Mouse (Mus musculus) CH12.LX (cell line): Measurements from ENCODE around the gene Sp110. TPM values are rescaled to one million over a fixed set of nuclear protein-coding genes. Genes with fewer than 3 reads are reported as not detected.
"Not testable (repeated sequence)": the region's sequence is repeated elsewhere in the genome, so short reads cannot be mapped to it uniquely, and the experiment has no call there.

Experiments used
- DNase-seq: peaks from one replicate; pipeline ENCODE4 v3.0.0-alpha.2; 2013; ENCODE audit errors: extremely low read depth
- H3K27ac ChIP-seq: 2 replicates; pipeline ENCODE4 v1.5.1; 2012; ENCODE audit warnings: low read depth, mild to moderate bottlenecking, control low read depth, moderate library complexity; ENCODE audit not compliant: insufficient read depth
- H3K27me3 ChIP-seq: replicated peaks from 2 replicates; pipeline ENCODE3; 2012; ENCODE audit warnings: inconsistent platforms
- H3K36me3 ChIP-seq, 2 experiments: replicated peaks in 1 of 2; 2 replicates each; pipeline versions ENCODE3 to v1.6.1; 2012; ENCODE audit warnings: inconsistent platforms in 1 of 2, low read length in 1 of 2, mild to moderate bottlenecking in 1 of 2, mixed read lengths in 1 of 2, moderate library complexity in 1 of 2; ENCODE audit not compliant: control insufficient read depth in 1 of 2, insufficient read depth in 1 of 2
- H3K4me1 ChIP-seq, 2 experiments: 2 replicates each; pipeline ENCODE4 v1.6.1; 2012; ENCODE audit warnings: inconsistent platforms in 1 of 2, moderate library complexity in 1 of 2; ENCODE audit not compliant: insufficient read depth in 2 of 2, control insufficient read depth in 1 of 2
- H3K4me2 ChIP-seq: 2 replicates; pipeline ENCODE4 v1.6.1; 2012; ENCODE audit warnings: low read depth, mild to moderate bottlenecking, control low read depth; ENCODE audit not compliant: poor library complexity, insufficient read depth, severe bottlenecking
- H3K4me3 ChIP-seq, 3 experiments: fragments of 150-350 bp in 1 of 3; sonication (generic) in 1 of 3; replicated peaks in 1 of 3; 2 replicates each; pipeline versions ENCODE3 to v1.5.1; 2011 to 2012; ENCODE audit warnings: low read depth in 2 of 3, low read length in 2 of 3, mild to moderate bottlenecking in 2 of 3, moderate library complexity in 2 of 3, control low read depth in 1 of 3, improper control_type of control experiment in 1 of 3, inconsistent platforms in 1 of 3, mixed read lengths in 1 of 3; ENCODE audit not compliant: poor library complexity in 1 of 3
- H3K79me2 ChIP-seq: replicated peaks from 2 replicates; pipeline ENCODE4 v1.6.1; 2012; ENCODE audit warnings: mild to moderate bottlenecking, moderate library complexity; ENCODE audit not compliant: control insufficient read depth, poor library complexity, insufficient read depth, severe bottlenecking; ENCODE audit errors: extremely low read depth
- H3K9ac ChIP-seq: 2 replicates; pipeline ENCODE4 v1.6.1; 2012; ENCODE audit warnings: low read depth, mild to moderate bottlenecking, control low read depth, moderate library complexity; ENCODE audit not compliant: insufficient read depth
- H3K9me3 ChIP-seq: replicated peaks from 2 replicates; pipeline ENCODE3; 2012; ENCODE audit warnings: low read length, inconsistent platforms, mixed read lengths
- CTCF ChIP-seq, 2 experiments: IDR thresholded peaks in 1 of 2; conservative IDR thresholded peaks in 1 of 2; 2 replicates each; pipeline ENCODE4 v1.5.1; 2011 to 2012; ENCODE audit warnings: low read depth in 2 of 2, low read length in 2 of 2, improper control_type of control experiment in 1 of 2, inconsistent platforms in 1 of 2, mild to moderate bottlenecking in 1 of 2, moderate library complexity in 1 of 2
- RAD21 ChIP-seq: IDR thresholded peaks from 2 replicates; pipeline ENCODE4 v1.6.1; 2011; ENCODE audit warnings: low read depth, mild to moderate bottlenecking, low read length, improper control_type of control experiment, moderate library complexity
- SMC3 ChIP-seq: IDR thresholded peaks from 2 replicates; pipeline ENCODE4 v1.6.1; 2011; ENCODE audit warnings: low read depth, low read length, improper control_type of control experiment
- dilution Hi-C: fragments of 300-500 bp; cut with MboI; formaldehyde crosslinking; loops from 2 replicates; pipeline ENCODE4 v1.14.3; 2020; ENCODE audit warnings: low sequenced_read_pairs; ENCODE audit not compliant: extremely low pct_unique_long_range_greater_than_20kb, extremely low pct_ligation_motif_present
- in situ Hi-C: fragments of 300-500 bp; cut with MboI; formaldehyde crosslinking; loops from 3 replicates; pipeline ENCODE4 v1.14.3; 2019; ENCODE audit warnings: low sequenced_read_pairs, low pct_ligation_motif_present, low pct_unique_long_range_greater_than_20kb, mixed read lengths
- polyA plus RNA-seq: library from polyadenylated mRNA; unstranded; fragments of >175 nt; gene quantifications from 2 replicates; pipeline ENCODE4 v1.2.1, GENCODE M21; 2012; ENCODE audit warnings: low read depth; ENCODE audit not compliant: insufficient read length
- total RNA-seq, 2 experiments: library from RNA; depleted of rRNA; stranded (reverse); fragments of 300-350 nt in 1 of 2; fragments of >200 nt in 1 of 2; gene quantifications; 2 replicates each; pipeline ENCODE4 v1.2.3; 2012 to 2014

Sp110 gene
- total and polyA plus RNA-seq, 3 experiments, result 61.7 to 175 (median 77.8) TPM

DNA sequence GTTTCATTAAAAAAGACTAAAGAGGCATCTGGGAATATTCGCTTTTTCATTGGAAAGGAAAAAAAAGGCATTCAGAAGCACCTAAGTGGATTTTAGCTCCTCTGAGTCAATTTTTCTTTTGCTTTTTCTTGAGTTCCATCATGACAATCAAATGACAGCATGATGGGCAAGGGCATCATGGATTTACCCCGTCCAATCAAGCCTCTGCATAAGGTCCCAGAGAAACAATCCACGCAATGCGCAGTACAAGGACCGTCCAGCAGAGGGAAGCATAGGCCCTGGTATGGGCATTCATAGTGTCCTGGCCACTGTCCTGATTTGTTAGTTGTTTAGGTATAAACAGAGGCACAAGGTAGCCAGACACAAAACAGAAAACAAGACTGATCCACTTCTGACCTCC, 17.1 kb downstream of the Sp110 start:
- H3K36me3 ChIP-seq, H3K4me2 ChIP-seq, H3K9me3 ChIP-seq, H3K4me1 ChIP-seq, H3K9ac ChIP-seq, H3K79me2 ChIP-seq, H3K4me3 ChIP-seq, in situ Hi-C loops, H3K27me3 ChIP-seq, H3K27ac ChIP-seq, dilution Hi-C loops: not testable (repeated sequence)
- TF ChIP-seq SMC3 (peak; percentile 49), CTCF (conservative IDR thresholded peaks at IDR 0.05 in 1 of 2, IDR thresholded peaks at IDR 0.05 in 1 of 2; ENCODE audit: low read depth in 2 of 2, low read length in 2 of 2) (peak; percentile 30 to 34; a peak in 1 of 4 replicates), RAD21 (peak; percentile 28)
- DNase-seq, result peak; percentile 29

DNA sequence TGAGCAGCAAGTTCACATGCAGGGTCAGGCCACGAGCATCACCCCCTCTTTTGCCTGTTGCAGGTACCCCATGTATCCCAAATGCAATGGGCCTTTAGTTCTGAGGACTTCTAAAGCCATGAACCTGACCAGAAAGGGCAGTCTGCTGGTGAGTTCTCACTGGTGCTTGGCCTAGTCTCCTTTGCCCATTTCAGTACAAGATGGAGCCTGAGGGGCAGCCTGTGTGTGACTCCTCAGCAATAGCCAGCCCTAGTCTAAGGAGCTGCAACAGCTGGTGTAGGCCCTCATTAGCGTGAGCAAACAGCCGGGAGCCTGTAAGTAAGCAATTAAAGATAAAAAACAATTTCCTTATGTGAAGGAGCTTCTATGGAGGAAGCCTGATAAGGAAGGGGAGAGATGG, 18.0 kb downstream of the Sp110 start:
- H3K4me3 ChIP-seq, H3K36me3 ChIP-seq, H3K27me3 ChIP-seq, H3K9ac ChIP-seq, H3K9me3 ChIP-seq, H3K4me2 ChIP-seq, H3K27ac ChIP-seq, dilution Hi-C loops, H3K4me1 ChIP-seq, H3K79me2 ChIP-seq, DNase-seq, in situ Hi-C loops: not testable (repeated sequence)

DNA sequence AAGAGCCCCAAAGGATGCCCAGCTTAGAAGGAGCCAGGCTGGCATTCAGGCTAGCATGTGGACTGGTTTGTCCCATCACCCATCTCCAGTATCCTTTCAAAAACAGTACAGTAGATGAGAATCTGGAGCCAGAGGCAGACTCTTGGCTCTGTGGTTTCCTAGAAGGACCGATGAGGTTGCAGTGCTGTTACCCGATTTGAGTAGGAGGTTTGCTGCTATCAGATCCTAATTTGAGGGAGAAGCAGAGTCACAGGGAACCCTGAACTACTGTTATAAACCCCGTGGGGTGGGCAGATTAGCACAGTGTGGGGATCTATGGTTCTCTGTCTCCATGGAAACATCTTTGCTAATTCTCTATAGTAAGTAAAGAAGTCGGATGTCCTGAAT, 18.5 kb downstream of the Sp110 start:
- H3K79me2 ChIP-seq, H3K4me2 ChIP-seq, H3K27me3 ChIP-seq, H3K9ac ChIP-seq, in situ Hi-C loops, H3K36me3 ChIP-seq, H3K4me3 ChIP-seq, DNase-seq, dilution Hi-C loops, H3K4me1 ChIP-seq, H3K27ac ChIP-seq, H3K9me3 ChIP-seq: not testable (repeated sequence)

DNA sequence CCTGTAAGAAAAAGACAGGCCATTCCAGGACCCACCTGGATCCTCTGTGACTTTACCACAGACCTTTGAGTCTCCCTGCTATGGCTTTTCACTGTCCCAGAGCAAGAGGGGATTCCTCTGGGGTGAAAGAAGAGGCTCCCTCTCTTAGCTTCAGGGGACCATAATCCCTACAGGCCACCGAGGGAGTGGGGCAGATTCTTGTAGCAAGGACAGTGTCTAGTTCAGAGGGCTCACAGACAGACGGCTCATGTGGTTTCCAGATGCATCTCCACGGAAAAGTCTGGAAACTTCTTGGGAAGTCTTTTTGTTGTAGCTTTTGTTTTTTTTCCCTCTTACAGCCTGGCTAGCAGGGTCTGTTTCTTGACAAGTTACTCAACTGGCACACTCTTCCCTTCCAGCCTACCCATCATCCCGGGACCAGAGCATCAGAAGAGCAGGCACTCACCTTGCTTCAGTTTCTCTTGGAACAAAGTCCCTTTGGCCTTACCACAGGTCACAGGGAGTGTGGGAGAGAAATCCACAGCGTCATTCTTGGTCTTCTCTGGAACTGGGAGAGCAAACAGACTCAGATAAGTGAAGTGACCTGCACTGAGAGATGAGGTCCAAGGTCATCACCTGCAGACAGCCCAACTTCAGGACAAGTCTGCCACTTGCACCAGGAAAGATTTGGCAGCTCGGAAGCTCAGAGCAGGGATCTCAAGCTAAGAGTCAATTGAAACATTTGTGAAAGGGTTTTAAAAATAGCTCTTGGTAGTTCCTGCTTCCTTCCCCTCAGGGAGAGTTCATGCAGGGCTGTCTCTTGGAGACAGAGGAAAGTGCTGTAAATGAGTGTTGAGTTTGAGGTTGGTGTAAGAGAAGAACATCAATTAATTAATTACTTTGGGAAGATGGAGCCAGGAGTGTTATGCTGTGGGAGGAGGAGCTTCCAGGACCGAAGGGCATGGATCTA, 19.1 kb downstream of the Sp110 start:
- DNase-seq, H3K79me2 ChIP-seq, H3K9me3 ChIP-seq, H3K4me1 ChIP-seq, H3K4me3 ChIP-seq, dilution Hi-C loops, H3K9ac ChIP-seq, H3K4me2 ChIP-seq, H3K27ac ChIP-seq, H3K27me3 ChIP-seq, H3K36me3 ChIP-seq, in situ Hi-C loops: not testable (repeated sequence)

DNA sequence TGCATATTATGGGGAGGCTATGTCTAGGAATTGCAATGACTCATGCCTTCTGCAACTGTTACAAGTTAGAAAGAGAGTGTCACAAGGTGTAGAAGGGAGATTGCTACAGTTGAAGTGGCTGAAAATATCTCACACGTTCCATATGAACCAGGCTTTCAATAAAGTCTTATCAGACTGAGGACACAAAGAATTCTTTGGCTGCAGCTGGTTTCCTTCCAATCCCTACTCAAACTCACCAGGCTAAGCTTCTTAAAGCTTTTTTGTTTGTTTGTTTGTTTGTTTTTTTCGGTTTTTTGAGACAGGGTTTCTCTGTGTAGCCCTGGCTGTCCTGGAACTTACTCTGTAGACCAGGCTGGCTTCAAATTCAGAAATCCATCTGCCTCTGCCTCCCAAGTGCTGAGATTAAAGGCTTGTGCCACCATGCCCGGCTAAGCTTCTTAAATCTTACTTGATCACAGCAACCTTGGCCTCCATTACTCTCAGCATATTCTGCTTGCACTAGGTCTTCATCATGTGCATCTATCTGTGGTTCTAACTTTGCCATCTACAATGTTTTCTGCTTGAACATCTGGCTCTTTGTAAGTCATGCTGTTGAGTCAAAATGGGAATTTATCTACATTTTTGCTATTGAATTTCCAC, 20.1 kb downstream of the Sp110 start:
- H3K9me3 ChIP-seq, H3K27ac ChIP-seq, DNase-seq, dilution Hi-C loops, H3K27me3 ChIP-seq, H3K79me2 ChIP-seq, H3K4me1 ChIP-seq, H3K4me2 ChIP-seq, in situ Hi-C loops, H3K36me3 ChIP-seq, H3K4me3 ChIP-seq, H3K9ac ChIP-seq: not testable (repeated sequence)

DNA sequence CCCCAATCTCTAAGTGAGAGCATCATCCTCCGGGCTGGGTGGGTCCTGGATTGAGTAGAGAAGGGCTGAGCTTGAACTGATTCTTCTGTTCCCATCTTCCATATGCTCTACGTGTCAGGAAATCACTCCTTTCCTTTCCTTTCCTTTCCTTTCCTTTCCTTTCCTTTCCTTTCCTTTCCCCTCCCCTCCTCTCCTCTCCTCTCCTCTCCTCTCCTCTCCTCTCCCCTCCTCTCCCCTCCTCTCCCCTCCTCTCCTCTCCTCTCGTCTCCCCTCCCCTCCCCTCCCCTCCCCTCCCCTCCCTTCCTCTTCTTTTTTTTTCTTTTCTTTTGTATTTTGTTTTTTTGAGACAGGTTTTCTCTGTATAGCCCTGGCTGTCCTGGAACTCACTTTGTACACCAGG, 23.2 kb downstream of the Sp110 start, which contains the start of gene G530012D18Rik:
G530012D18Rik (plus strand) TSS at position 301 of the 400 bp plus-strand sequence.
- H3K27me3 ChIP-seq, H3K4me1 ChIP-seq, H3K36me3 ChIP-seq, H3K79me2 ChIP-seq, dilution Hi-C loops, H3K9ac ChIP-seq, H3K4me2 ChIP-seq, DNase-seq, H3K27ac ChIP-seq, H3K9me3 ChIP-seq, H3K4me3 ChIP-seq, in situ Hi-C loops: not testable (repeated sequence)
